Mouse (Mus musculus) heart, embryonic 13.5 days (tissue): Measurements from ENCODE around the gene Socs3. TPM values are rescaled to one million over a fixed set of nuclear protein-coding genes. Genes with fewer than 3 reads are reported as not detected.

Experiments
- microRNA-seq: library from miRNA; unstranded; fragments of <30 nt; microRNA quantifications from one replicate; pipeline ENCODE4, GENCODE M21; 2016
- polyA plus RNA-seq: library from polyadenylated mRNA; unstranded; fragments of >200 nt; fragmentation: Nextera tagmentation; extraction: Ambion mirVana; gene quantifications from 2 replicates; pipeline ENCODE4 v1.2.1, GENCODE M21; 2015

Socs3 gene
- polyA plus RNA-seq, 1 experiment from 2014 or later: 8.5 TPM

Small RNA genes lying within 50 kb of the gene (microRNA-seq; reads per million reads assigned to microRNA genes)
- gene Mir6933: not detected

Other genes starting within 250 kb of the Socs3 start
- 2.5 and 3.0 TPM in 2 replicates for gene Tmc8, start 188.0 kb downstream of the Socs3 start, polyA plus RNA-seq
- 22.2 and 26.9 TPM in 2 replicates for gene Tmc6, start 187.8 kb downstream of the Socs3 start, polyA plus RNA-seq
- gene 6030468B19Rik, start 172.4 kb downstream of the Socs3 start, polyA plus RNA-seq: 1.3 and 2.3 TPM in 2 replicates
- gene Gm20708, start 160.4 kb downstream of the Socs3 start, polyA plus RNA-seq: 0.78 and 1.3 TPM in 2 replicates
- 74.8 and 75.6 TPM in 2 replicates for gene Syngr2, start 160.4 kb downstream of the Socs3 start, polyA plus RNA-seq
- 12.6 and 12.7 TPM in 2 replicates for gene Afmid, start 144.1 kb downstream of the Socs3 start, polyA plus RNA-seq
- 97.6 and 109 TPM in 2 replicates for gene Tk1, start 144.0 kb downstream of the Socs3 start, polyA plus RNA-seq
- 228 and 260 TPM in 2 replicates for gene Birc5, start 120.8 kb downstream of the Socs3 start, polyA plus RNA-seq
- gene Tmem235, start 109.3 kb downstream of the Socs3 start, polyA plus RNA-seq: not detected in 2 replicates
- 4.6 and 5.4 TPM in 2 replicates for gene Tha1, start 96.6 kb downstream of the Socs3 start, polyA plus RNA-seq
- gene Pgs1, start 16.2 kb upstream of the Socs3 start, polyA plus RNA-seq: 25.7 and 26.6 TPM in 2 replicates
- 0.05 and 0.10 TPM in 2 replicates for gene Dnah17, start 160.6 kb upstream of the Socs3 start, polyA plus RNA-seq